Mouse (Mus musculus) kidney, postnatal 4 days (tissue): Measurements from ENCODE around the gene Plscr1.

Experiments
- DNase-seq, 2 experiments: peaks; one replicate each; pipeline ENCODE4 v3.0.0; 2021; ENCODE audit warnings: mixed read lengths in 2 of 2

The Plscr1 gene

DNA sequence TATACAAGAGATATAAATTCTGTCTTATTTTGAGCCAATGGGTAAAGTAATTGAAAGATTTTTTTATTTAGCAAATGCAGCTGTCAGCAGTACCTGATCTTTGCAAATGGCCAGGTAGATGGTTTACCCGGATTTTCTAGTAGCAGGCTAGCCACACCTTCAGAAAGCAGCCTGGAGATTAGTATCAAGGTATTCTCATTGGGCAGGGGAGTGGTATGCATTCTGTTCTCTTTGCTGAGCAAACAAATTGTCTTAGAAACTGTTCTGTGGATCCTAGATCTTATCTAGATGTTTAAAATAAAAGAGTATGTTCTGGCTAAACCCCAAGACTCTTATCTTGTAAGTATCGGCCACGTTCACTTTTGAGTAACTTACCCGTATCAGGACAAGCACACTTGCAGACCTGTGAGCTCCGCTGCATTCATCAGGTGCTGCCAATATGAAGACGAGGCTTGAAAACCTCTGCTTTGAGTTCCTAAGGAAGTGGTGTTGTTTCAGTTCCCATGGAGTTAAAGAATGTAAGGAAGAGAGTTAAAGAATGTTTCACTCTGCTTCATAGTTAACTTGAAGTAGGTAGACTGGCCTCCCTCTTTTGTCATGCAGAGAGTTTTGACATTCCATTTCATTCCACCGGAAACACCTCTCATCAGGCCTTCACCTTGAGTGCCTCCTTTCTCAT lies 11.1 kb downstream of the Plscr1 start:
- no peak for DNase-seq

DNA sequence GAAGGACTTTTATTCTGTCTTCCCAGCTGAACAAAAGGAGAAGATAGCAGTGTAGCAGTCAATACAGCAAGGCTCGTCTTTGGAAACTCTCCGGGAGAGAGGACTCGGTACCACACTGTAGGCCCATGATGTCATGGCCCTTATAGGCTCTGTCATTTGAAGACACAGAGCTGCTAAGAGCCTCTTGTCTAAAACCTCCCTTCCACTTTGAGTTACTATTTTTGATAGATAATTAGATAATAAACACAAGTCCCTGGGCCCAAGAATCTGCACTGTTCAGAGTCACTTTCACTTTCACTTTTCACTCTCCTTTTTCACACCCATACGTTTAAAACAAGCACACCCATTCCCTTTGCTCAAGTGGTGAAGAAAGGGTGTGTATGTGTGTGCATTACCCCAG lies 16.2 kb downstream of the Plscr1 start:
- DNase-seq = no peak

DNA sequence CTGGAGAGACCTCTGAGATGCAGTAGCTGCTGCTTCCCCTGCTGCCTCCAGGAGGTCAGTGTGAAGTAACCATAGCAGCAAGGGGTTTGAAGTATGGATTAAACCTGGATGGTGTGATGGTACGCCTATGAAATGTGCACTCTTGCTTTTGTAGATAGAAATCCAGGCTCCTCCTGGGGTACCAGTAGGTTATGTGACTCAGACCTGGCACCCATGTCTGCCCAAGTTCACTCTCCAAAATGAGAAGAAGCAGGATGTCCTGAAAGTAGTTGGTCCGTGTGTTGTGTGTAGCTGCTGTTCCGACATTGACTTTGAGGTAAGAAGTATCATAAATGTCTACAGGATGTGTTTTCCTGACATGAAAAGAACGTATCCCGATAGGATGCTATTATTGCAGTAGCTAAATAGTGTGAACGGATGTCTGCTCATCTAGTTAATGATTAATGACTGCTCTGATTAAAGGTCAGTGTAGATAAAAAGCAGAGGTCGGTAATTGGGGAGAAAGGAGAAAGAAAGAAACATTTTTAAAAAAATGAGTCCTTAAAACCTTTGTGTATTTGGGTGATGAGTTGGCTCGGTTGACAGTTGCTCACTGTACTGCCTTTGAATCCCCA lies 17.1 kb downstream of the Plscr1 start:
- no peak for DNase-seq

DNA sequence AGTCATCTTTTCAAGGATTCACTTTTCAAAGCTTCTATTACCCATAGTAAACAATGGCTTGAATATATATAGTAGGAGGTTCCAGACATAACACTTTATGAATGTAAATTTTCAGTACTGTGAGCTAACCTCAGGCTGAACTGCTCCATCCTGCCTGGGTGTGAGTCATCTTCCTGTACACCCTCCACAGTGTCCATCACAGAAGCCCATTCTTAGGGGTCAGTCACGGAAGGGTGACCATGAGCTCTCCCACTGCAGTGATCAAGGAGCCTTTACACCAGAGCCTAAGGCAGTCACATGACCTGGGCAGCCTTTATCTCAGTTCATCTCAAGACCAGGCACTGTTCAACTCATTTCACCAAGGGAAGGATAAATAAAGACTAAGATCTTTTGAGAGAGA lies 18.2 kb downstream of the Plscr1 start:
- peak in 1 of 2 experiments; percentile 6 for DNase-seq

DNA sequence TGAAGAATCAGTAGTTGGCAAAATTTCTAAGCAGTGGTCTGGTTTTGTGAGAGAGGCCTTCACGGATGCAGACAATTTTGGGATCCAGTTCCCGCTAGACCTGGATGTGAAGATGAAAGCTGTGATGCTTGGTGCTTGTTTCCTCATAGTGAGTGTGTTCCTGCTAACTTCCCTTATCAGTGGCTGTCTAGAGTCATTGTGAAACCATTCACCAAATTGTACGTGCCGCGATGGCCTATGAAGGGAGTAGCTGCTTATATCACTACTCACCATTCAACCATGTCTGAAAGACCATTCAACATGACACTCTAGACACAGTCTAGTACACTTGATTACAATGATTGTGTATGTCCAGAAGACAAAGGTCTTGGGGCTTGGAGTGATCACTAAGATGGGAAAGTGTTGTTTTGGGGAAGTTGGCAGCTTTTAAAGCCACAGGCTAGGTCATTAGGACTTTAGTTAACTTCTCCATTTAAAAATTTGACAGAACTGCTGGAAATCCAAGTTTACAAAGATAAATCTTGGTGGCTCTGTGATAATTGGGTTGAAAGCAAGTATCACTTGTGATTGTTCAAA lies 20.4 kb downstream of the Plscr1 start:
- no peak for DNase-seq

DNA sequence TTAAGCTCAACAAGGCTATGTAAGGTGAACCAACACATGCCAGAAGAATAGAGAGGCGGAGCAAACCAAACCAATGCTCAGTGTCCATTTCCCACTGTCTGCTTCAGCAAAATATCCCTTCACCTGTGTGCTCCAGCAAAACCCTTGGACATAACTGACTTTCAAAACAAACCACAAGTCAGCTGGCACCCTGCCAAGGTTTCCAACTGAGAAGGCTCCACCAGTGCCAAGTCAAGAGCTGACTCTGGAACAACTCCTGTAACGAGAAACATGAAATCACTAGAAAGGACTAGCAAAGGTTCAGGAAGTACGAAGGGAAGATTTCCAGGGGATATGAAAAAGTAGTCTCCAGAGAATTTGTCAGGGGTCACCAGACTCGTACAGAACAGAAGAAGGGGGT lies 21.4 kb downstream of the Plscr1 start:
- peak; percentile 82 to 87 for DNase-seq

DNA sequence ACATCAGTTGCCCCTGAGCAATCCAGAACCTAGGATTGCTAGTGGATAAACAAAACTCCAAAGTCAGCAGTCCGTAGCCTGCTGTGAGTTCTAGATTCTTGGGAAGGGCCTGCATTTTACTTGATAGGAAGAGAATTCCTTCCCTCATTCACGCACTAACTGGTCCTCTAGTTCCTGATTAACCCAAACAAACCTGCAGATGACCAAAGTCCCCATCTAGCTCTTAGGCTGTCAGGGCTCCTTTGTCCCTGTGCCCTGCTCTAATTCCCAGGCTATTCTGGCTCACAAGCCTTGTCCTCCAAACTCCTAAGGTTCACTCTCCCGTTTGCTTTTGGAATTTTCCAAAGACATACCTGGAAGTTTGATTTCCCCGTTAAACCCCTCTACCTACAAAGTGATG lies 23.1 kb downstream of the Plscr1 start:
- DNase-seq = no peak

DNA sequence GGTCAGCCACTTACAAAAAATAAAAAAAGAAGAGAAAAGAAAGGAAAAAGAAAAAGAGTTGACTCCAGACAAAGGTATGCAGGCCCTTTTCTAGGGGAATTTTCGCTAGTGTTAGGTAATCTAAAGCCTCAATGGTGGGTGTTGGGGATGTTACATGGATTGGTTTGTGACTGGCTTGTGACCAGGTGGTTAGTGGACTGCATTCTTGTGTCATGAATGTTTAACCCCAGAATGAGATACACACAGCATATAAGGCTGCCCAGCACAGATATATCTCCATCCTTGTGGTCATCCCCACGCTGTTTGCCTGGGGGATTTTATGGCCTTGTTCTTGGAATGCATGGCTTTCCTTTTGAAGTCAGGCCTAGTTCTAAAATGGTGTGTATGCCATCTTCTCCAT lies 23.7 kb downstream of the Plscr1 start:
- no peak for DNase-seq

DNA sequence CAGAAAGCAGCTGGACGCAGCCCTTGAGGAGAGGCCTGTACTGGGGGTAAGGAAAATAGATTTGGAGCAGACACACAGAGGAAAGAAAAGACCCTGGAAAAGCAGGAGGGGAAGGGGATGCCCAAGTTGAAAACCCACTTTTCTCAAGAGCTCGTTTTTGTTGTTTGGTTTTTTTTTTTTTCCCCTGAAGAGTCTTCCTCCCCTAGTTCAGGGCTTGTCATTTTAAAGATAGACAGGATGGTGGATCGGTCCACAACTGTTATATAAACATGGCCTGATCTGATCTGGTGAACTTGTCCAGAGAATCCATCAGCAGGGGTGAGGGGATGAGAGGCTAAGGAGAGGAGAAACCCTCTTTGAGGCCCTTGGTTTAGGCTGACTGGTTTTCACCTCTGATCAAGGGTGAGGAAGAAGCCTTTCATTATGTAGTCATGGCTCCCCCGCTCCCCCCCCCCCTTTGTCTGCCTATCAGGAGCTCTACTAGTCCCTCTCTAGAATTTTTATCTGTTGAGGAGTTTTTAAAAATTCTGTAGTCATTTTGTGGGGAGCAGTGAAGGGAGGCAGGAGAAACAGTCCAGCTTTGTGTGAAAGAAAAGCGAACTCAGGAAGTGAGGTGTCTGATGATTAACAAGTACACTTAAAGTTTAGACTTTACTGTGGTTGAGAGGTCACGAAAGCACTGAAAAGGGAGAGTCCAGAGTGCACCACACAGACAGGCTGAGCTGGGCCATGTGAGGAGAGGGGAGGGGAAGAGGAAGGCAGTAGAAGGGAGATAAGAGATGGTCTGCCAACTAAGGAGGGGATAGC lies 24.6 kb downstream of the Plscr1 start:
- peak; percentile 46 to 68 for DNase-seq

DNA sequence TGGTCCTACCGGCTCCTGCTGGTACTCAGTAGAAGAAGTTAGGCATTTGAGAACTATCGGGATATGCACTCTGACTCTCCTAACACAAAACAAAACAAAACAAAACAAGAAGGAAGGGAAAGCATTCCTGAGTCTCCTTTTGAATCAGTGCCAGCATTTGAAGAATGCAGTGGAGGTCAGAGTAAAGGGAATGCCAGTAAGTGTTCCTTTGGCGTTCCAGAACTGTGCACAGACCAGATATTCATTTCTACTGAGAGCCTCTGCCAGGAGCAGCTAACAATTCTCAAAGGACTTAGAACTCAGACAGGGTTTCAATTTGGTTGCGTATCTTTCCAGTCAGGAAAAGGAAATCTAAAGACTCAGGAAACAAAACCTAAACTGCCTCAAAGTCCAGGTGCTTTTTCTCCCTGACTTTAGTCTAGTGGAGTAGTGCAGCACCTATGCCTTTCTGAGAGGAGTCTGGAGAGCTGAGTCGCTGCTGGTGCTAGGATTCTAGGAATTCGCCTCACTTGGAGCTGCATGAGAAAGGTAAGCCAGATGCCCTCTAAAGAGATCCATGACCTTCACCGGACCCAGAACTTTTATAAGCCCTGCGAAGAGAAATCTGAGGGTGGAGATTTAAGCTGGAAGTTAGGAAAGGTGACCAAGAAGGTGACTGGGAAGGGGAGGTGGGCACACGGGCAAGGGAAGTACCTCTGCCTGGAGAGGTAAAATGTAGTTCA lies 26.1 kb downstream of the Plscr1 start, which contains the start of gene Plscr2:
Gene Plscr2, plus strand, starts transcription at position 117 of the 722 bp plus-strand sequence.
- peak; percentile 21 to 47 for DNase-seq

DNA sequence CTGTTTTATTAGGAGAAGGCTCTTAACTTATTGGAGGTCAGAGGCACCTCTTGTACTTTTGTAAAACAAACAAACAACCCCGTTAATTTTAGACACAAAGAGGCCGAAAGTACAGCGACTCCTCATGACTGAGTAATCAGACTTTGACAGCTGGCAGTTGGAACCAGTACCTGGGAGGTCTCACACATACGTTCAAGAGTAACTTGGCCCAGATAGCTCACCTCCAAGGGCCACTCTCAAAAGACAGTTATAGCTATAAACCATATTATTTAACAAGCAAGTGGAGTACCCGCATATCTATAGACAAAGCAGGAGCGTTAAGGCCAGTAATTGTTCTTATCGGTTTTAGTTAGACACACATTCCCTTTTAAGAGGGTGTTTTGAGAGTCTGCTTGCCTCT lies 26.8 kb downstream of the Plscr1 start:
- DNase-seq = peak in 1 of 2 experiments; percentile 23

DNA sequence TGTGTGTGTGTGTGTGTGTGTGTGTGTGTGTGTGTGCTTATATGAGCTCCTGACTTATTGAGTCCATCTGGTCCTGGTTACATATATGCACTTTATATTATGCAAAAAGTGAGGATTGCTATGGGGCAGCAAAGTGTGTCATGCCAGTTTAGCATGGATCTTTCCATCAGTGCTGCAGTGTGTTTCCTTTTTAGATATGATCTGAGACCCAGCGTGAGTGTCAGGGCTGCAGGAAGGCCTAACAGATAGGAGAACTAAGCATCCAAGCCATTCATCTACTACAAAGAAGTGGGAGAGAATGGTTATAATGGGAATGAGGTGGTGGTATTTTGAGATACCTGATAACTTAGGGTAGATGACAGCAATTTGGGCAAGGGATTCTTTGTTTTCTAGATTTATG lies 30.5 kb downstream of the Plscr1 start:
- DNase-seq = no peak

DNA sequence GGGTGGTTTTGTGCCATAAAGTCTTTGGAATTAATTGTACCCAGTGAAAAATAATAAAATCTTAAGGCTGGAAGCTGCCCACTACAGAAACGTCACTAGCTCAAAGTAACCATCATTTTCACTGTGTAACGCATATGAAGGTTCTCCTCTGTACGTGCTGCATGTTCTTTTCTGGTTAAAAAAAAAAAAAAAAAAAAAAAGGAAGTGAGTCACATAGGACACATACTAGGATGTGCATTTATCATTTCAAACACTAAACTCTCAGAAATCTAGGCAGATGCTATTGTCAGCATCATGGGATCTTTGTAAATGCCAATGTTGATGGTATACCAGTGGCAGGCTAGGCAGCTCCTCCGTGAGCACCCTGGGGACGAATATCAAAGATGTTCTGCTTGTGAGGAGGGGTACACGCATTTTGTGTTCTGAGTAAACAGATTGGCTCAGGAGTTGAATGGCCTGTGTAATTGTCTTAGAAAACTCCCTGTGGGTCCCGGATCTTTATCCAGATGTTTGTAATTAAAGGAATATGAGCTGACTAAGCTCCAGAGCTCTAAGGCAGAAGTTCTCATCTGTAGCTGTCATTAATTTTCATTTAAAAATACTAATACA lies 33.1 kb downstream of the Plscr1 start:
- DNase-seq = no peak

DNA sequence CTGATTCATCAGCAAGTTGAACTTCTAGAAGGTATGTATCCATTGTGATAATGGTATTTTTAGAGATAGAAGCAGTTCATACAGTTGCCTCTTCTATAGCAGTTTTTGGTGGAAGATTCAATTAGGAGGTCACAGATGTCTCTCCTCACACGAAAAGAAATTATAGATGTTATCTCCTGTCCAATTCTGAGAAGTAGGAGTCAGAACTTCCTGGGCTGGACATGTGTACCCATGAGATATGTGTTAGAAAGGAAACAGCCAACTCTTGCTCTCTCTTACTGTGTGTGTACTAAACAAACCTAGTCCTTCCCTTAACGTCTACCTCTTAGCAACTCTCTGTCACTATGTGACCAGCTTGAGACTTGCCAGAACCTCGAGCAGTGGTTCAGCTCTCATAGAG lies 40.1 kb downstream of the Plscr1 start:
- no peak for DNase-seq

DNA sequence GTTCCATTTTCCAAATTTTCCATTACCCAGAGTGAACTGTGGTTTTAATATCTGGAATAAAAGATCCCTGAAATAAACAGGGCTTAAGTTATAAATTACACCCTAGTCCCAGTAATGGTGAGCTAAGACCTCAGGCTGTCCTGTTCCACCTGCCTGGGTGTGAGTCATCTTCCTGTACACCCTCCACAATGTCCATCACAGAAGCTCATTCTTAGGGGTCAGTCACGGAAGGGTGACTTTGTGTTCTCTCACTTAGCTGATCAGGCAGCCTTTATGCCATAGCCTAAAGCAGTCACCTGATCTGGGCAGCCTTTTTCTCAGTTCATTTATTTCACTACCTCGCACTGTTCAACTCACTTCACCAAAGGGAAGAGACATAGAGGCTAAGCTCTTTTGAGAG lies 42.6 kb downstream of the Plscr1 start:
- peak; percentile 6 to 24 for DNase-seq

DNA sequence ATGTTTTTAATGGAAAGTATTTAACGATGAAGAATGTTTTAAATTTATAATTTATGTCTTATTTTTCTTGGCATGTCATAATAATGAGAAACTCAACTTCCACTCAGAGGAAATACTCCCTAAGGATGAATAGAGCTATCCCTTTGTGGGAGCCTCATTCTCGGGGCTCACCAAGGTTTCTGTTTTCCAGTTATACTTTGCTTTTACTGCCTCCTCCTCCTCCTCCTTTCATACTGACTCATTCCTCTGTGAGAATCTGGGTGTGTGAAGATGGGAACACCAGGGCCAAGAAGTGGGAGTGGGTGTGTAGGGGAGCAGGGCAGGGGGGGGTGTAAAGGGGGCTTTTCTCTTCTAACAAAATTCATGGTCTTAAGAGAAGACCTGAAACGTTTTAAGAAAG lies 43.4 kb downstream of the Plscr1 start:
- DNase-seq = no peak

DNA sequence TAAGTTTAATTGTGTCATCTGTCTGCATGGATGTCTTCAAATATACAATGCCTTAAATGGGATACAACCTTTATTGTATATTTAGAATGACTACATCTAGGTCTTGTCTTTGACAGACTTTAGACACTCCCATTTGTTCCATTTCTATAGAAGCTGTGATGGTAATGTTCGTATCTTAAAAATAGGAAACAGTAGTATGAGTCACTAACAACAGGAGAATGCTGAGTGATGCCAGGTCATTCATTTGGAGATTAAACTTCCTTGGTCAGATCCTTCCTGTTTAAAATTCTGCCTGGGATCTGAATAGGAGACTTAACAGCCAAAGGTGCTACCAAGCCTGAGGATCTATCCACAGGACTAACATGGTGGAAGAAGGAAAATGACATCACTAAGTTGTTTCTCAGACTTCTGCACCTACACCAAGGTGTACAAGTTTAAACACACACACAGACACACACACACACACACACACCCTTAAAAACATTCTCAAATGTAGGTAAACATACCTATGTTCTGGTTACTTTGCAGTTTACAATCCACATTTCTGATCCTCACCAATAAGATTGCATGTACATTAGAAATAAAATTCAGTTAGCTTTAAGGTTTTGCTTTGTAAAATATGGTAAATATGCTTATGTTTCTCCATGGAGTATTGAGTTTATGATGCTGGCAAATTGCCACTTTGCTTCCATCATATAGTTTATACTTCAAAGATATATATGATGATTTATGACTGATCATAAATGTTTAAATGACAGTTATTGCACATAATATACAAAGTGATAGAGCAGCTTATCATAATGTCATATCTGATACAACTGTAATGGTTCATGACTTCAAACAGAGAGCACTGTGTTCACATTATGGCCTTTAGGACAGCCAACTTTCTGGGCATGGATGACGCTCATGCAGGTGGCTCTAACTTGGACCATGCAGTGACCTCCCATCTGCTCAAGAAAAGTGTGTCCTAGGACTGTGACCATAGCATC lies 44.3 kb downstream of the Plscr1 start:
- DNase-seq = no peak

DNA sequence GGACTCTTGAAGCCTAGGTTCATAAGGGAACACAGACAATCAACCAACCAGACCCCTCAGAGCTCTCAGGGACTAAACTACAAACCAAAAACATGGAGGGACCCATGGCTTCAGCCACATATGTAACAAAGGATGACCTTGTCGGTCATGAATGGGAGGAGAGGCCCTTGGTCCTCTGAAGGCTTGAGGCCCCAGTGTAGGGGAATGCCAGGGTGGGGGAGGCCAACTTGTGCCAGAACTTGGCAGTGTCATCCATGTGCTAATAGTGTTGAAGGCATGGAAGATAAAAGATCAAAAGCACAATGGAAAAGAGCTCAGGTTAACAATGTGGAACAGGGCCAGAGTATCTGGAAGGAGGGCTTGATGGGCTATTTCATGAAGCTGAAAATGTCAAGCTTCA lies 48.7 kb downstream of the Plscr1 start:
- no peak for DNase-seq

DNA sequence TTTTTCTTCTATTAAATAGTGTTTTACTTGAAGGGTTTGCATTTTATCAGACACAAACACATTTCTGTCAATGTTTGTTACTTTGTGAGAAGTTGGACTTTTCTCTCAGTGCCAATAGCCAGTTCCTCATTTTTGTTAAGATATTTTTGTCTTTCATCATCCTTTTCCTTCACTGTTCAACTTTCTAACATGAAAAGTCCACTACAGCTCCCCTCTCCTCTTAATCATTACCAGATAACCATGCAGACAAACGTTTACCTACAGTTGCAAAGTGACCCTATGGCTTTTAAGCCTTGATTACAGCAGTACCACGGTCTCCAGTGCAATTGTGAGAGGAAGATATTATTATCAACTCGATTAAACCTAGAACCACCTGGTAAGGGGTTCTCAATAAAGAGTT lies 51.7 kb downstream of the Plscr1 start:
- DNase-seq = no peak

DNA sequence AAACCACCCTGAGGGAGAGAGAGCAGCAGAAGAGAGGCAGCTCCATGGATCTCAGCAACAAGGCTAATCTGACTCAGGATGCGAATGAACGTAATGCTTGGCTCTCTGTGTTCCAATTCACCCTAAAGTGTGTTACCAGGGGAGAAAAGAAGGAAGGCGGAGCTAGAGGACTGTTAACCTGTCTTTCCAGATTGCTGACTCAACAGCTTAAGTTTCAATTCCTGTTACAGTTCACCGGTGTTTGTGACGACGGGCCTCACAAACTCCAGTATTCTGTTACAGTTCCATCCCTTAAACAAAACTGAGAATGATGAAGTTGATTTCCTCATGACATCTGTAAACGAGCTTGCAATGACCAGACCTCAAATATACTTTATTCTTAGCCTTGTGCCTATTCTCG lies 55.5 kb downstream of the Plscr1 start:
- DNase-seq = no peak

DNA sequence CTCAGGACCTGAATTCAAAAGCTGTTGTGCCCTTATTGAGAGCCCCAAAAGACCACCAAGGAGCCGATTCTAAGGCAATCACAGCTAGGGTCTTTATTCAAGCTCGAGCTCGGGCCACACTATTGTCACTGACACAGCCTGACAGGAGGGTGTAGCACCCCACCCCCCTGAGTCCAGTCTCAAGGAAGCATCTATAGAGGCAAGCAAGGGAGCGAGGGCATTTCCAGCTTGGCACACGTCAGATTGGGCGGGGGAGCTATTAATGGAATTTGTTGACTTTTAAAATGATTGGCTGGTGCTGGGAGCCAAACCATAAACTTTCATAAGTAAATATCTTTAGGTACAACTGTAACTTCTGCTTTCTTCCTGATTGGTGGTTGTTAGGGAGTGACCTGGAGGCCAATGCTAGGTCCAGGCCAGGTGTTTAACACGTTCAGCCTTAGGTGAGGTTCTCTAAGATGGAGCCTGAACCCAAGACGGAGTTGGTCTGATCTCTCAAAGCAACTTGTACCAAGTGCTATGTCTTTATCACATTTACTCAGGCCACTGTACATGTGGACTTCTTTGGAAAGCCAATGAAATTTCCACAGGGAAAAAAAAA lies 56.2 kb downstream of the Plscr1 start:
- DNase-seq = no peak
